Mouse (Mus musculus): ENCODE measurements around the gene Limd1.
"Not testable (repeated sequence)": the region's sequence is repeated elsewhere in the genome, so short reads cannot be mapped to it uniquely, and the experiment has no call there.

Gene Limd1

GRCm38 (mm10) chr9:123478586-123479195, at the start of gene Limd1:
Gene Limd1 (plus strand): TSS chr9:123478706.
- peak; percentile 70 for DNase-seq (ENCODE audit: low spot score)

GRCm38 (mm10) chr9:123429863-123430262, 48.6 kb upstream of the Limd1 start:
- DNase-seq (ENCODE audit: low spot score): no peak

GRCm38 (mm10) chr9:123430973-123431372, 47.5 kb upstream of the Limd1 start:
- DNase-seq (ENCODE audit: low spot score): no peak

DNA sequence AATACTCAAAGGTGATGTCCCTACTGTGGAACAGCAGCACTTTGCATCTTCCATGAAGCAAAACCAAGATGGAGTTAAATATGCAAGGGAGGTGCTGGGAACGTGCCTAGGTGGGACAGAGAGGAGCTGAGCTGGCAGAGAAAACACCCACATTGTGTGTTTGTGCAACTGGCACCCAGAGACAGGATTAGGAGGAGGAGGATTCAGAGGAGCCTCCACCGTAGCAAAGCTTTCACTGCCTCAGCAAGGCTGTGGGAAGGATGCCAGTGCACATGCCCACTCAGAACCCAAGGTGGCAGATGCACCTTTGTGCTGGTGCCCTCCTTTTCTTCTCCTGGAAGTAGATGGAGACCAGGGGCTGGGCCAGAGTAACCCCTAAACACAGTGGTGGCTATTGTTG, 40.3 kb upstream of the Limd1 start:
- DNase-seq (ENCODE audit: low spot score): no peak

DNA sequence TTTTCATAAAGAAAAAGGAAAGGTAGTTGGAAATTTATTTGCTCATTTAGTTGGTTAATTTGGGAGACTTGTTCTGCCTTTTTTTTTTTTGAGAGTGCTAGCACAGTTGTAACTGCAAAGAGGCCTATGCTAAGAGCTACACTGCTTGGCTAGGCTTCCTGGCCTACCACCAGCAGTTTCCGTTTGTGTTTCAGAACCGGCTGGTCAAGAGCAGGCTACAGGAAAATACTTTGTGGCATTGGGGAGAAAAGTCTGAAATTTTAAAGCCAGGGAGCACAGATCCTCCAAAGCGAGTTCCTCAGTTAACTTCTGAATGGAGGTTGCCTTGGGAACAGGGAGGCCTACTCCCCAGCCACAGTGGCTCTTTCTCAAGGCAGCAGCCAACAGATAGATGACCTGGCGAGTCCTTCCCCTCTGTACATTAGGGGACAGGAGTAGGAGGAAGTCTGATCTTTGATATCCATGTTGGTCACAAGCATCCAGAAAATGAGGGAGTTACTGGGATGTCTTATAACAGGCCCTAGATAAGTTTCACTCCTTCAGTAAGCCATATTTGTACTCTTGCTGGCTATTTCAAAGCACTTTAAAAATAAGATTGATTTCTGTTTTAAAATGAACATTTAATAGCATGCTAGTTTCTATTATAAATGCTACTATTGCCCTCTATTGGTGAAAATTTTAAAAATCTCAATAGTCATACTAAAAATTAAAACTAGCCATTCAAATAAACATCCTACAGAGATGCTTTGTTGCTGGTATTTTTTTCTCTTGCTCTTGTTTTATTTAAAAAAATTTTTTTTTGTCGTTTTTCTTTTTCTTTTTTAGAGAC, 38.1 kb upstream of the Limd1 start:
- no peak for DNase-seq (ENCODE audit: low spot score)

GRCm38 (mm10) chr9:123447101-123447500, 31.4 kb upstream of the Limd1 start:
- DNase-seq (ENCODE audit: low spot score): not testable (repeated sequence)

- no peak for DNase-seq (ENCODE audit: low spot score)
Observed at GRCm38 (mm10) chr9:123448594-123448993, 29.9 kb upstream of the Limd1 start.

- DNase-seq (ENCODE audit: low spot score): peak; percentile 67
Observed at GRCm38 (mm10) chr9:123450174-123450573, 28.3 kb upstream of the Limd1 start.

DNA sequence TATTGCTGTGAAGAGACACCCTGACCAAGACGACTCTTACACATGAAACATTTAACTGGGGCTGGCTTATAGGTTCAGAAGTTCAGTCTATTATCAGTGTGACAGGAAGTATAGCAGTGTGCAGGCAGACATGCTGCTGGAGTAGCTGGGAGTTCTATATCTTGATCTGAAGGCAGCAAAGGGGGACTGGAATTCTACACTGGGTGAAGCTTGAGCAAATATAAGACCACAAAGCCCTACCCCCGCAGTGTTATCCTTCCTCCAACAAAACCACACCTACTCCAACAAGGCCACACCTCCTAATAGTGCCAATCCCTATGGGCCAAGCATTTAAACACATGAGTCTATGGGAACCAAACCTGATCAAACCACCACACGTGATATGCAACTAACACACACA, 26.7 kb upstream of the Limd1 start:
- no peak for DNase-seq (ENCODE audit: low spot score)

DNA sequence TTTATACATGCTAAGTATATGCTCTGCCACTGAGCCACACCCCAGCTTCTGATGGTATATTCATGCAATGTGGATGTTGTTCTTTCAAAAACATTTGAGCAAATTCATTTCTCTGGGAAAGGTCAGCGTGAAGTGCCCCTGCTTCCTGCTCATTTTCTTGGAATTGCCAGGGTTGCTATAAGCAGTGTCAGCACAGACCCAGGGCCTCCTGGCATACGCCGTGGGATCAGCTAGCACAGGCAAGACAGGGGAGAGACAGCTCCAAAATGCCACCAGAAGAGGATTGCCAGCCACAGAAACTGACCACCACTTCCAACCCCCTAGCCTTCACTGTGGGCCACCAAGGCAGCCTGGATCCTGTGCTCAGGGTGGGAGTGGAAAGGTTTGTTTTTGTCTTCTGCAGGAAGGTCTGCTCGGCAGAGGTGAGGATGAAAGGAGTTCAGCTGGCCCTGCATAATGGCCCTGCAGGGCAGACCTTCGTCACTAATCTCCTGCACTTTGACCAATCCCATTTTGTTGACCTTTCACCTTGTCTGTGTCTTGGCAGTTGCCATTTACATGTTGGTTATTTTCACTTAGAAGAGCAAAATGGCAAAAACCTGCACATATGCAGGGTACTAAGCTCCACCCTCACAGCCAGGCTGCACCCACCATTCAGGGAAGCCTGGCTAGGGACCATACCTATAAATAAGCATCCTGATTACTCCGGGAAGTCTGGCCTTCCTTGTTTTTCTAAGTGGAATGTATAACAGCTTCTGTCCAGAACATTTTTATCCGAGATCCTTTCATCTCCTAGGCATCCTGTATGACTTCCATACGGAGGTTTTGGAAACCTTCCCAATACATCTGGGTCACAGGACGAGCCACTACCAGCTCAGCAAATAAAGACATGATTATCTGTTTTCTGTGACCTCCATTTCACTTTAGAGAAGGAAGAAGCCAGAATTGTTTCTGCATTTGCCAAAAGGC, 21.6 kb upstream of the Limd1 start:
- no peak for DNase-seq (ENCODE audit: low spot score)

DNA sequence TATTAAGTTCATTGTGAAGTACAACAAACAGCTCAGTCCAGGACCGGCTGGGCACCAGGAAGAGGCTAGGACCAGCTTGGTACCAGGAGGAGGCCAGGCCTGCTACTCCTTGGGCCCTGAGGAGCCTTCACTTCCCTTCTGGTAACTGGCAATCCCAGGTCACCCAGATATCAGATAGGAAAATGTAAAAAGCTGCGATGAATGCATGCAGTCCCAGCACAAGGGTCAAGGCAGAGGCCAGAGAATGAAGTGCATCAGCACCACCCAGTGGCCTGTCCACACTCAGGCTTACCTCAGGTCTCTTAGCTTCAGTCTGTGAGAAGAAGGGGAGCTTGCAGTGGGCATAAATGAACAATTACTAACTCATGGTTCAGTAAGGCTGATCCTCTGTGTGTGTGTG, 20.9 kb upstream of the Limd1 start:
- DNase-seq (ENCODE audit: low spot score): peak; percentile 55

DNA sequence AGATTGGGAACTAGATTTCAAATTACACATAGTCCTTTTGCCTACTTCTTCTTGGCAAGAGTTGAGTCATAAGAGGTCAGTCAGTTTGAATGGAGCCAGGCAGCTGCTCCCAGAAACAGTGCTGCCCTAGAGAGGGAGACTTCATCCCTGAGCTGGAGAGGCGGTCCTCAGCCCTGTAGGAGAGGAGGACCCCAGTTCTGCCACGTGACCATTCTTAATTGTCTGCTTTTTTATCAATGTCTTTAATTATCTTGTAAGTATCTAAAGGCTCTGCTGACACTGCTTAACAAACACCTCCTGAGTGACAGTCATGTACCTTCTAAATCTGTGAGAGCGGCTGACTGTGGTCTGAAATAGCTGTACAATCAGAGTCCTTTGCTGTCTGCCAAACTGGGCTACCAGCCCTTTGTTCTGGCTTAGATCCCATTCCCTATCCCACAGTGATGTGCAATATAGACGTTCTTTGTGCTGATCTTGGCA, 11.3 kb upstream of the Limd1 start:
- peak; percentile 55 for DNase-seq (ENCODE audit: low spot score)

- no peak for DNase-seq (ENCODE audit: low spot score)
Observed at GRCm38 (mm10) chr9:123468406-123469085, 10.0 kb upstream of the Limd1 start.

GRCm38 (mm10) chr9:123469087-123469486, 9.4 kb upstream of the Limd1 start:
- DNase-seq (ENCODE audit: low spot score): no peak

DNA sequence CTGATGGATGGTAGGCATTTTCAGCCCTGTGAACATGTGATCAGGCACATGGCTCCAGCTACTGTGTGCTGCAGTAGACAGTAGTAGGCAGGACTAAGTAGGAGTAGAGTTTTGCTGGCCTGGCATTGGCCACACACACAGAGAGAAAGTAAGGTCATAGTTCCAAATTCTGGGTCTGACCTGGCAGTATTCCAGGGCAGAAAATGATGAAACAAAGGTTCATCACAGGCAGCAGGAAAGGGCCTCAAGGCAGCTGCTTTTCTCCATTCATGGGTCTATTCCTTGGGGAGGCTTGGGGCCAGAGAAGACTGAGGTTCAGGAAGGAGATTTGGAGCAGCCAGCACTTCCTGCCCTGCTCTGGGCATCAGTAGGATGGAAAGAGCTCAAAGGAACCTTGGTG, 5.1 kb upstream of the Limd1 start:
- DNase-seq (ENCODE audit: low spot score): peak; percentile 83

- no peak for DNase-seq (ENCODE audit: low spot score)
Observed at GRCm38 (mm10) chr9:123475569-123475968, 2.9 kb upstream of the Limd1 start.

DNA sequence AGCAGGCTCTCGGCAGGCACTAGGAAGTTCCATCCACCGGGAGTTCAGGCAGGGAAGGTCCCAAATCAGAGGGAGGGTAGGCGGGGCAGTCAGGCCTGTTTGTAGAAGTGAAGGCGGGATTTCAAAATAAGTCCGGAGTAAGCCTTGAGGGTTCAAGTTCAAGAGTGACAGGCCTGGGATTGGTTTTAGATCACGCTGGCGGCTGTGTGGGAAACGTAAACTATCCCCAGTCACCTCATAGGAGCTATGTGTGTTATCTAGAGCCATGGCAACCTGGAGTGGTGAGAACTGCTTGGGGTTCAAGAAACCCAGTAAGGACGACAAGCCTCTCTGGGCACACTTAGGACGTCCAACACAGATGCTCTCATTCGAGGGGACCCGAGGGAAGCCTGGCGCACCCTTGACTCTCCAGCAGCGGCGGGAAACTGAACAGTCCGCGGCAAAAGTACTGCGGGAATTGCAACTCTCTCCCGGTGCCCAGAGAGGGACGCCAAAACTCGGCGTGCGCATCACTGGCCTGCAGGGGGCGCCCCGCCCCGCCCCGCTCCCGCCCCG, 398 bp upstream of the Limd1 start:
- peak; percentile 69 for DNase-seq (ENCODE audit: low spot score)

DNA sequence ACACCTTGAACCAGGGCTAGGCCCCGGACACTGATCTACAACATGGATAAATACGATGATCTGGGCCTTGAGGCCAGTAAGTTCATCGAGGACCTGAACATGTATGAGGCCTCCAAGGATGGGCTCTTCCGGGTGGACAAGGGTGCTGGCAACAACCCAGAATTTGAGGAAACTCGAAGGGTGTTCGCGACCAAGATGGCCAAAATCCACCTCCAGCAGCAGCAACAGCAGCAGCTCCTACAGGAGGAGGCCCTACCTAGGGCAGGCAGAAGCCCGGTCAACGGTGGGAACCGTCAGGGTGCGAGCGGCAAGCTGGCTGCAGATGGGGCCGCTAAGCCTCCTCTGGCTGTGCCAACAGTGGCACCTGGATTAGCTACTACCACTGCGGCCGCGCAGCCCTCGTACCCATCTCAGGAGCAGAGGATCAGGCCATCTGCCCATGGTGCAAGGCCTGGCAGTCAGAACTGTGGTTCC, 727 bp downstream of the Limd1 start:
- no peak for DNase-seq (ENCODE audit: low spot score)

DNA sequence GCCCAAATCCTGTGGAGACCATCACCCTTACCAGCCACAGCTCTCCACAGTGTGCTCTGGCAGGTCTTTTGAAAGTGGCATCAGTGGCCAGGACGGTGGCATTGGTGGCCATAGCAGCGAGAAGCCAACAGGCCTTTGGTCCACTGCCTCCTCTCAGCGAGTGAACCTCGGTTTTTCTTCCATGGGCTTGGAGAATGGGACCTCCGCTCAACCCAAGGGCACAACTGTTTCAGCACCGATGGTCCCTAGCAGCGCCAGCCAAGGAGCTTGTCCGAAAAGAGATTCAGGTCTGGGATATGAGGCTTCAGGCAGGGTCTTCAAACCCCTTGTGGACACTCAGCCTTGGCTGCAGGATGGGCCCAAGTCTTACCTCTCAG, 1.4 kb downstream of the Limd1 start:
- no peak for DNase-seq (ENCODE audit: low spot score)

DNA sequence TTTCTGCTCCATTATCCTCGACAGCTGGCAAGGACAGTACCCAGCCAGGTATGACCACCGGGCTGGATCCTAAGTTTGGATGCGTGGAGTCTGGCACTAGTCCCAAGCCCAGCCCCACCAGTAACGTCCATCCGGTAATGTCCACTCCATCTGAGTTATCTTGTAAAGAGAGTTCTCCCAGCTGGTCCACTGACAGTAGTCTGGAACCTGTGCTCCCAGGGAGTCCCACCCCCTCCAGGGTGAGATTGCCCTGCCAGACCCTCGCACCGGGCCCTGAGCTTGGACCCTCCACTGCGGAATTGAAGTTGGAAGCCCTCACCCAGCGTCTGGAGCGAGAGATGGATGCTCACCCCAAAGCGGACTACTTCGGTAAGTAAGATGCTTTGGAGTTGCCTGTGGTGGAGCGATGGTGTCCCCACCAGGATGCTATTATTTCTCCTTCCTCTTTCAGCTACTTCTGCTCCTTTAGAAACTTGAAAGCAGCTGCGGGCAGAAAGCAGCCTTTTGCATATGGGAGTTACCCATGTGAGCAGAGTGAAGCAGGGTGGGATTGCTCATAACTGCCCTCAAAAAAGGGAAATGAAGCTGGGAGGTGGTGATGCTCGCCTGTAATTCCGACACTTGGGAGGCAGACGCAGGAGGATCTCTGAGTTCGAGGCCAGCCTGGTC, 1.9 kb downstream of the Limd1 start:
- no peak for DNase-seq (ENCODE audit: low spot score)

DNA sequence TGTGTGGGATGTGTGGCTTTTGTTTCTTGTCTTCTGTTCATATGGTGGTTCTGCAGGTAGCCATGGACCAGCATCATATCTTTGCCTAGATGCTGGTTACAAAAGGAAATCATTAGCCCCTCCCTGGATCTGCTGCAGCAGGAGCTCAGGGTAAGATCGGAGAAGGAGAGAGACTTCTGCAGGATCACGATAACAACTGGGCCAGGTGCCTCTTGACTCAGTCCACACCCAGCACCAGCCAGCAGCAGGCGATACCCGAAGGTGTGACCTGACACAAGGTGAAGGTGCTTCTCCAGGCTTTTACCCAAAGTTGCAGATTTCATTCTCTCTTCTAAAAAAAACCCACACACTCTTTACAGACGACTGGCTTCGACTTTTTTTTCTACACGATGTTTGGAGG, 2.6 kb downstream of the Limd1 start:
- no peak for DNase-seq (ENCODE audit: low spot score)

Measured in adipocyte (in vitro differentiated cells).